Mouse (Mus musculus) forebrain, embryonic 12.5 days (tissue): ENCODE measurements around the gene Ublcp1. TPM values are rescaled to one million over a fixed set of nuclear protein-coding genes. Genes with fewer than 3 reads are reported as not detected.

ENCODE experiments used
- ATAC-seq: fragments of 200-750 bp; cut with Nextera tagmentation; 2 replicates; pipeline ENCODE4 v1.8.0; 2017; ENCODE audit warnings: moderate TSS enrichment; ENCODE audit not compliant: low FRiP score
- H3K27ac ChIP-seq: fragments of 300-500 bp; sonication (generic); 2 replicates; pipeline ENCODE4 v1.5.1; 2016; ENCODE audit warnings: mild to moderate bottlenecking
- H3K27me3 ChIP-seq: fragments of 300-500 bp; sonication (generic); 2 replicates; pipeline ENCODE4 v1.6.1; 2016; ENCODE audit warnings: mild to moderate bottlenecking
- H3K36me3 ChIP-seq: fragments of 300-500 bp; sonication (generic); replicated peaks from 2 replicates; pipeline ENCODE4 v1.6.1; 2016; ENCODE audit warnings: mild to moderate bottlenecking
- H3K4me1 ChIP-seq: fragments of 300-500 bp; sonication (generic); 2 replicates; pipeline ENCODE4 v1.6.1; 2016
- H3K4me2 ChIP-seq: fragments of 300-500 bp; sonication (generic); 2 replicates; pipeline ENCODE4 v1.6.1; 2016; ENCODE audit warnings: mild to moderate bottlenecking, moderate library complexity
- H3K4me3 ChIP-seq: fragments of 300-500 bp; sonication (generic); replicated peaks from 2 replicates; pipeline ENCODE4 v1.5.1; 2016; ENCODE audit warnings: mild to moderate bottlenecking
- H3K9ac ChIP-seq: fragments of 300-500 bp; sonication (generic); 2 replicates; pipeline ENCODE4 v1.6.1; 2016; ENCODE audit warnings: mild to moderate bottlenecking
- H3K9me3 ChIP-seq: fragments of 300-500 bp; sonication (generic); 2 replicates; pipeline ENCODE4 v1.6.1; 2016
- WGBS: fragments of 180-500 bp; shearing (Covaris S2); methylation state at CpG from one replicate; pipeline ENCODE4 v1.1.7; 2016; 5-methylcytosine and 5-hydroxymethylcytosine counted together
- microRNA-seq: library from miRNA; unstranded; fragments of <30 nt; microRNA quantifications from one replicate; pipeline ENCODE4, GENCODE M21; 2017
- polyA plus RNA-seq: library from polyadenylated mRNA; unstranded; fragments of >200 nt; fragmentation: Nextera tagmentation; extraction: Ambion mirVana; gene quantifications from 2 replicates; pipeline ENCODE4 v1.2.1, GENCODE M21; 2016

Ublcp1 gene
- polyA plus RNA-seq, 1 experiment from 2014 or later: 65.2 TPM

DNA sequence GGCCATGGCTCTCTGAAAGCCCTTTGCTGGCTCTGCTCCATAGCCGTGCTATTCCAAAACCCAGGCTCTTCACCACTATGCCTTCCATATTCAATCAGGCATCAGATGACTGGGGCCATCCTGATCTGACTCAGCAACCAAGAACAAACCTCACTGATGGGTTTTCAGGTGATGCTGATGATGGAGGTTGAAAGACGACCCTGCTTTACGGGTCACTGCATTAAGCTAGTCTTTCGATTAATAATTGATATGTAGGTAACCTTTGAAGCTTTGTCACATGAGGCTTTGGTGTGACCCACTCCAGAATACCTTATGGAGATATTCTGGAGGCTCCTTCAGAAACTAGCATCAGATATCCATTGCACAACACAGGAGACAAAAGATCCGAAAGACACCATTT is 63.8 kb downstream of the Ublcp1 start:
- Histone ChIP-seq H3K27me3 (0 out of 2 replicates have a peak, but pooled peaks cover 4% of the 10 kb centered on the region), H3K9me3 (no peaks in the 10 kb centered on the region), H3K9ac (no peak overlapping the region), H3K4me3 (no peak overlapping the region), H3K4me1 (peaks cover 14% of the 10 kb centered on the region), H3K36me3 (no peaks in the 10 kb centered on the region), H3K27ac (no peak overlapping the region), H3K4me2 (no peak overlapping the region)
- no peak for ATAC-seq
- WGBS: 64% methylated on average over 5 of the region's 5 CpGs

DNA sequence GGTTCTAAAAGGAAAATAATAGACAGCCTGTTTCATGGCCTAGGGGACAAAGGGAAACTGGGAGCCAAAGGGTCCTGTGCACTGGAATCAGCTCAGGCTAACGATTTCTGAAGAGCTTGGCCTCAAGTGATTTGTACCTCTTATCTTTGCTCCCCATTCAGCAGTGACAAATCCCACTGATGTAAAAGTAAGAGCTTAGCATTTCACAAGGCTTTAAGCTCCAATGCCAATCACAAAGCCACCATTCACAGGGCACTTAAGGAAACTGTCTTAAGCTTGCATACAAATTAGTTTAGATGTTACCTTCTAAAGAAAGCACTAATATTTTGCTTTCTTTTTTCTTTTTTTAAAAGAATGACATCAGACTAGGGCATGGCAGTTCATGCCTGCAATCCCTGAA is 64.3 kb downstream of the Ublcp1 start:
- H3K4me2 ChIP-seq: no peak overlapping the region
- H3K27me3 ChIP-seq: 0 out of 2 replicates have a peak, but pooled peaks cover 4% of the 10 kb centered on the region
- 4% methylated on average over 1 of the region's 1 CpGs for WGBS
- no peaks in the 10 kb centered on the region for H3K36me3 ChIP-seq
- no peaks in the 10 kb centered on the region for H3K9me3 ChIP-seq
- no peak overlapping the region for H3K9ac ChIP-seq
- peaks cover 14% of the 10 kb centered on the region for H3K4me1 ChIP-seq
- no peak overlapping the region for H3K27ac ChIP-seq
- H3K4me3 ChIP-seq: no peak overlapping the region
- ATAC-seq: no peak

DNA sequence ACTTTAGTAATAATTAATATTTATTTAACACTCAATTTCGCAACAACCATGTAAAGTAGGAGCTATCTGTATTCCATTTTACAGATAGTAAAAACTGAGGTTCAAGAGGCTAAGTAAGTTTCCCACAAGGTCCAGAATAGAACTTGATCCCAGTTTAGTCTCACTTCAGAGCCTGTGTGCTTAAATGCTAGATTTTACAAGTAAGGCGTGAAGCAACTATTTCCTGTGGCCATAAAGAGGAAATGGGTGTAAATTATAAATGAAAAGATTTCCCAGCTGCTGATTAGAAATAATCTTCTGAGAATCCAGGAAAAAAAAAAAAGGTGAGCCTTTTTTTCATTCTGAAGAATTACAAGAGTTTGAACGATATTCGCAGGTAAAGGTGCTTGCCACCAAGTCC is 65.2 kb downstream of the Ublcp1 start:
- no peak overlapping the region for H3K4me2 ChIP-seq
- H3K27me3 ChIP-seq: 0 out of 2 replicates have a peak, but pooled peaks cover 4% of the 10 kb centered on the region
- H3K4me1 ChIP-seq: peaks cover 14% of the 10 kb centered on the region
- ATAC-seq: no peak
- H3K9ac ChIP-seq: no peak overlapping the region
- no peak overlapping the region for H3K4me3 ChIP-seq
- no peaks in the 10 kb centered on the region for H3K9me3 ChIP-seq
- no peak overlapping the region for H3K27ac ChIP-seq
- 93% methylated on average over 4 of the region's 4 CpGs for WGBS
- H3K36me3 ChIP-seq: no peaks in the 10 kb centered on the region

Small RNA genes lying within 50 kb of the gene (microRNA-seq; reads per million reads assigned to microRNA genes)
- gene Gm22121: not detected

Other genes with a start within 250 kb of the Ublcp1 start
- gene Il12b, start 70.4 kb downstream of the Ublcp1 start, polyA plus RNA-seq: not detected in 2 replicates
- 118 and 121 TPM in 2 replicates for gene Rnf145, start 48.5 kb upstream of the Ublcp1 start, polyA plus RNA-seq
- 26.8 and 27.2 TPM in 2 replicates for gene Ebf1, start 146.8 kb upstream of the Ublcp1 start, polyA plus RNA-seq